Mouse (Mus musculus): ENCODE measurements around the gene Tbc1d2. TPM values are rescaled to one million over a fixed set of nuclear protein-coding genes. Genes with fewer than 3 reads are reported as not detected.

Gene Tbc1d2
- total and polyA plus RNA-seq, 3 experiments, result 0.64 to 1.7 (median 1.4) TPM

- Histone ChIP-seq H3K4me3 (no peak overlapping the region), H3K4me1 (ENCODE audit: control insufficient read depth, insufficient read depth, low read length) (no peaks in the 10 kb centered on the region), H3K9ac (ENCODE audit: low read depth, low read length) (no peak overlapping the region), H3K27ac (no peak overlapping the region), H3K36me3 (ENCODE audit: control insufficient read depth, insufficient read depth, low read length) (no peaks in the 10 kb centered on the region), H3K79me2 (replicated peaks; ENCODE audit: control insufficient read depth, insufficient read depth, low read length) (no peaks in the 10 kb centered on the region), H3K27me3 (ENCODE audit: control insufficient read depth, insufficient read depth, low read length) (no peaks in the 10 kb centered on the region)
- DNase-seq, result no peak
- intact Hi-C loops (cut with DNase I), result no loop called here
- TF ChIP-seq EP300 (IDR thresholded peaks at IDR 0.05; ENCODE audit: insufficient read depth, low read depth, low read length), result no peak
- TF ChIP-seq CTCF (IDR thresholded peaks at IDR 0.05), result no peak
- TF ChIP-seq POLR2A (IDR thresholded peaks at IDR 0.05; ENCODE audit: insufficient read depth, low read depth, low read length), result no peak
- WGBS, result 95% methylated on average over 14 of the region's 14 CpGs
These were observed 87.2 kb downstream of the Tbc1d2 start for GRCm38 (mm10) chr4:46562841-46563240.

- intact Hi-C loops (cut with DNase I), result no loop called here
- Histone ChIP-seq H3K4me1 (ENCODE audit: control insufficient read depth, insufficient read depth, low read length) (no peaks in the 10 kb centered on the region), H3K79me2 (replicated peaks; ENCODE audit: control insufficient read depth, insufficient read depth, low read length) (no peaks in the 10 kb centered on the region), H3K9ac (ENCODE audit: low read depth, low read length) (no peak overlapping the region), H3K27me3 (ENCODE audit: control insufficient read depth, insufficient read depth, low read length) (no peaks in the 10 kb centered on the region), H3K27ac (no peak overlapping the region), H3K36me3 (ENCODE audit: control insufficient read depth, insufficient read depth, low read length) (no peaks in the 10 kb centered on the region), H3K4me3 (no peak overlapping the region)
- no peak for TF ChIP-seq CTCF (IDR thresholded peaks at IDR 0.05)
- no peak for TF ChIP-seq POLR2A (IDR thresholded peaks at IDR 0.05; ENCODE audit: insufficient read depth, low read depth, low read length)
- TF ChIP-seq EP300 (IDR thresholded peaks at IDR 0.05; ENCODE audit: insufficient read depth, low read depth, low read length), result no peak
- WGBS, result 68% methylated on average over 5 of the region's 5 CpGs
- DNase-seq, result no peak
These were observed 88.0 kb downstream of the Tbc1d2 start for GRCm38 (mm10) chr4:46562037-46562436.

GRCm38 (mm10) chr4:46560069-46560705 lies 89.8 kb downstream of the Tbc1d2 start:
- whole genome bisulfite sequencing, result 74% methylated on average over 14 of the region's 14 CpGs
- Histone ChIP-seq H3K27me3 (ENCODE audit: control insufficient read depth, insufficient read depth, low read length) (no peaks in the 10 kb centered on the region), H3K27ac (no peak overlapping the region), H3K36me3 (ENCODE audit: control insufficient read depth, insufficient read depth, low read length) (no peaks in the 10 kb centered on the region), H3K79me2 (replicated peaks; ENCODE audit: control insufficient read depth, insufficient read depth, low read length) (no peaks in the 10 kb centered on the region), H3K4me1 (ENCODE audit: control insufficient read depth, insufficient read depth, low read length) (no peaks in the 10 kb centered on the region), H3K4me3 (no peak overlapping the region), H3K9ac (ENCODE audit: low read depth, low read length) (no peak overlapping the region)
- no peak for DNase-seq
- intact Hi-C loops (cut with DNase I), result no loop called here
- TF ChIP-seq EP300 (IDR thresholded peaks at IDR 0.05; ENCODE audit: insufficient read depth, low read depth, low read length), result no peak
- TF ChIP-seq POLR2A (IDR thresholded peaks at IDR 0.05; ENCODE audit: insufficient read depth, low read depth, low read length), result no peak
- no peak for TF ChIP-seq CTCF (IDR thresholded peaks at IDR 0.05)

GRCm38 (mm10) chr4:46558672-46559667 lies 91.0 kb downstream of the Tbc1d2 start:
- WGBS, result 62% methylated on average over 22 of the region's 22 CpGs
- TF ChIP-seq EP300 (IDR thresholded peaks at IDR 0.05; ENCODE audit: insufficient read depth, low read depth, low read length) (no peak), POLR2A (IDR thresholded peaks at IDR 0.05; ENCODE audit: insufficient read depth, low read depth, low read length) (no peak), CTCF (IDR thresholded peaks at IDR 0.05) (no peak)
- H3K4me1 ChIP-seq (ENCODE audit: control insufficient read depth, insufficient read depth, low read length), result no peaks in the 10 kb centered on the region
- H3K27ac ChIP-seq, result no peak overlapping the region
- H3K9ac ChIP-seq (ENCODE audit: low read depth, low read length), result no peak overlapping the region
- no peaks in the 10 kb centered on the region for H3K79me2 ChIP-seq (replicated peaks; ENCODE audit: control insufficient read depth, insufficient read depth, low read length)
- intact Hi-C loops (cut with DNase I), result no loop called here
- no peak overlapping the region for H3K4me3 ChIP-seq
- H3K27me3 ChIP-seq (ENCODE audit: control insufficient read depth, insufficient read depth, low read length), result no peaks in the 10 kb centered on the region
- no peaks in the 10 kb centered on the region for H3K36me3 ChIP-seq (ENCODE audit: control insufficient read depth, insufficient read depth, low read length)
- DNase-seq, result no peak

- TF ChIP-seq EP300 (IDR thresholded peaks at IDR 0.05; ENCODE audit: insufficient read depth, low read depth, low read length) (no peak), CTCF (IDR thresholded peaks at IDR 0.05) (no peak), POLR2A (IDR thresholded peaks at IDR 0.05; ENCODE audit: insufficient read depth, low read depth, low read length) (no peak)
- Histone ChIP-seq H3K4me3 (no peak overlapping the region), H3K27ac (no peak overlapping the region), H3K27me3 (ENCODE audit: control insufficient read depth, insufficient read depth, low read length) (no peaks in the 10 kb centered on the region), H3K36me3 (ENCODE audit: control insufficient read depth, insufficient read depth, low read length) (no peaks in the 10 kb centered on the region), H3K79me2 (replicated peaks; ENCODE audit: control insufficient read depth, insufficient read depth, low read length) (no peaks in the 10 kb centered on the region), H3K9ac (ENCODE audit: low read depth, low read length) (no peak overlapping the region), H3K4me1 (ENCODE audit: control insufficient read depth, insufficient read depth, low read length) (no peaks in the 10 kb centered on the region)
- 63% methylated on average over 3 of the region's 3 CpGs for WGBS
- intact Hi-C loops (cut with DNase I), result no loop called here
- DNase-seq, result no peak
These were observed 93.1 kb downstream of the Tbc1d2 start for GRCm38 (mm10) chr4:46556933-46557332.

- 87% methylated on average over 9 of the region's 9 CpGs for WGBS
These were observed 94.2 kb downstream of the Tbc1d2 start for GRCm38 (mm10) chr4:46555762-46556161.

More at GRCm38 (mm10) chr4:46555762-46556161, 94.2 kb downstream of the Tbc1d2 start:
- no peaks in the 10 kb centered on the region for H3K36me3 ChIP-seq (ENCODE audit: control insufficient read depth, insufficient read depth, low read length)
- H3K27me3 ChIP-seq (ENCODE audit: control insufficient read depth, insufficient read depth, low read length), result no peaks in the 10 kb centered on the region
- no peak overlapping the region for H3K9ac ChIP-seq (ENCODE audit: low read depth, low read length)
- TF ChIP-seq EP300 (IDR thresholded peaks at IDR 0.05; ENCODE audit: insufficient read depth, low read depth, low read length), result no peak
- no peak for TF ChIP-seq POLR2A (IDR thresholded peaks at IDR 0.05; ENCODE audit: insufficient read depth, low read depth, low read length)
- no peak for TF ChIP-seq CTCF (IDR thresholded peaks at IDR 0.05)
- no peak overlapping the region for H3K27ac ChIP-seq
- H3K79me2 ChIP-seq (replicated peaks; ENCODE audit: control insufficient read depth, insufficient read depth, low read length), result no peaks in the 10 kb centered on the region
- intact Hi-C loops (cut with DNase I), result no loop called here
- no peaks in the 10 kb centered on the region for H3K4me1 ChIP-seq (ENCODE audit: control insufficient read depth, insufficient read depth, low read length)
- no peak for DNase-seq
- no peak overlapping the region for H3K4me3 ChIP-seq

Other genes with a start within 250 kb of the Tbc1d2 start
- under 1 TPM; 0.10 to 0.73 TPM for gene Hemgn, start 236.7 kb downstream of the Tbc1d2 start, total RNA-seq (2021)
- 0.06 TPM in 1 of 2 replicates, not detected in the other for gene Hemgn, start 236.7 kb downstream of the Tbc1d2 start, polyA plus RNA-seq (2012; rRNA removed)
- 10 to 100 TPM; 53.5 to 57.8 TPM for gene Anp32b, start 199.3 kb downstream of the Tbc1d2 start, total RNA-seq (2021)
- gene Anp32b, start 199.3 kb downstream of the Tbc1d2 start, polyA plus RNA-seq (2012; rRNA removed), result 9.5 and 14.2 TPM in 2 replicates
- 10 to 100 TPM; 11.3 to 16.4 TPM for gene Nans, start 161.0 kb downstream of the Tbc1d2 start, total RNA-seq (2021)
- 12.0 and 17.3 TPM in 2 replicates for gene Nans, start 161.0 kb downstream of the Tbc1d2 start, polyA plus RNA-seq (2012; rRNA removed)
- gene Trim14, start 114.1 kb downstream of the Tbc1d2 start, total RNA-seq (2021), result 1 to 10 TPM; 2.5 to 2.9 TPM
- gene Trim14, start 114.1 kb downstream of the Tbc1d2 start, polyA plus RNA-seq (2012; rRNA removed), result 1.5 and 2.1 TPM in 2 replicates
- under 1 TPM; 0.39 to 0.43 TPM for gene Coro2a, start 48.0 kb downstream of the Tbc1d2 start, total RNA-seq (2021)
- 0.64 and 2.1 TPM in 2 replicates for gene Coro2a, start 48.0 kb downstream of the Tbc1d2 start, polyA plus RNA-seq (2012; rRNA removed)